Mouse (Mus musculus): Measurements from ENCODE around the gene Xxylt1.

Gene Xxylt1

GRCm38 (mm10) chr16:30940699-30941098 lies 140.5 kb downstream of the Xxylt1 start:
- DNase-seq: no peak

- no peak for DNase-seq
These were observed 141.3 kb downstream of the Xxylt1 start for GRCm38 (mm10) chr16:30939903-30940302.

DNA sequence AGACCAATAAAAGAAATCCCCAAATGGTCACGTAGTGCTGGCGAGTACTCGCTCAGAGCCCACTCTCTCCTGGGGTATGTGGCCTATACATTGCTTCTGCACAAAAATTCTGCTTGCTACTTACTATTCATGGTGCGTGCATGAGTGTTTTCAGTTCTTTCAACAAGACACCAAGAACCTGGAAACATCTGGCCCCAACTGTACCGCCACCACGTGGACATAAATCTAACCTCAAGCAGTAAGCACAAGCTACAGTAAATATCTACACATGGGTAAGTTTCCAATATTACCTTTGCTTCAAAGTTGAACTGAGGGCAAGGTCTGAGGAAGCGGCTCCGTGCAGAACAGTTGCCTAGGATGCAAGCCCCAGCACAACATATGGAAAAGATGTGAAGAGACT lies 142.0 kb downstream of the Xxylt1 start:
- DNase-seq: no peak

- no peak for DNase-seq
These were observed 142.6 kb downstream of the Xxylt1 start for GRCm38 (mm10) chr16:30938664-30939063.

- no peak for DNase-seq
These were observed 143.6 kb downstream of the Xxylt1 start for GRCm38 (mm10) chr16:30937665-30938064.

DNA sequence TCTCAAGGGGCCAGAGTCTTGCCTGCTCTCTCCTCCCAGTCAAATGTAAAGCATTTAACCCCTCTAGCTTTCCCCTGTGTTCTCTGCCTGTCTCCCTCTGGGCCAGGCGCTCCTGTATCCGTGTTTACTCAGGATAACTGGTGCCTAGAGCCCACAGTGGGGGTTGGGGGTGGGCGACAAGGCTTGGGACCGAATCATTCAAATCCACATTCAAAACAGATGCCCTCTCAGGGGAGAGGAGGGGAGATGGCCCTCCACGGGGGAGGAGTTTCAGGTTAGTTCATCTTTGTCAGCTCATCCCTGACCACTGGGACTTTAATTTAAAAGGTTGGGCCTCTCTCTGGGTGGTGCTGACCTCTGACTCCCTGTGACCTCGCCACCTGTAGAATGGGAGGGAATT lies 144.8 kb downstream of the Xxylt1 start:
- no peak for DNase-seq

DNA sequence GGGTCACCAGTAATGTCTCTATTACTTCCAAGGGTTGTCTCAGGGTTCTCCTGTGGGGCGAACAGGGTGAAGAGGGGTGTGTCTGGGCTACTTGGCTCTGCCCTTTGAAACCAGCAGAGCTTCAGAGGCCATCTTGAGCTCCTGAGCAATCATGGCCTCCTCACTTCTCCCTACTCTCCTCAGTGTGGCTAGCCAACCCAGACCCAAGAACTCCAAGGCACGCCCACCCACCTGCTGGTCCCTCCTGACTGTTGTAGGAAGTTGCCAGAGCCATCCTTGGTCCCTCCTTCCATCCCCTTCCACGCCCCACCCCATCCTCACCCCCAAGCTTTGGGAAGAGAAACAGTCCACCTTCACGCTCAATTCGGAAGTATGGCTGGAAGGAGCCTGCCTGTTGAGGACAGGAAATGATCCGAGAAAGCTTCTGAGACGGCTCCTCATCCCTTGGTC lies 145.2 kb downstream of the Xxylt1 start:
- no peak for DNase-seq

GRCm38 (mm10) chr16:30934967-30935690 lies 146.1 kb downstream of the Xxylt1 start:
- peak; percentile 23 for DNase-seq

GRCm38 (mm10) chr16:30934205-30934780 lies 146.9 kb downstream of the Xxylt1 start:
- no peak for DNase-seq

DNA sequence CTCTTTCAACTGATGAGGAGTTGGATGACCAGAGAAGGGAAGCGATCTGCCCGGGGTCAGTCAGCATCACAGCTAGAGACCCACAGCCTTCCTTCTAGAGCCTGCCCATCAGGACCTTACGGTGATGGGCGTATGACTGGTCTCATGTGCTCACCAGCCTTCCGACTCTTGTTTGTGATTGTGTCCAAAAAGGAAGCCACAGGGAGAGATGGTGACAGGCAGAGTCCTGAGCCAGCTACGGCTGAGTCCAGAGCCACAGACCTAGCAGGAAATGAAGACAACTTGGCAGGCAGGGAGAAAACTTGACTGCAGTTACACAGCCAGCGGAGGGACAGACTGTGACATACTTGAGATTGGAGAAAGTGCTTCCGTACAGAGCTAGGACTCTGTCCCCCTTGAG lies 147.9 kb downstream of the Xxylt1 start:
- DNase-seq: no peak

- no peak for DNase-seq
These were observed 148.4 kb downstream of the Xxylt1 start for GRCm38 (mm10) chr16:30932791-30933190.

- DNase-seq: peak; percentile 53
These were observed 149.0 kb downstream of the Xxylt1 start for GRCm38 (mm10) chr16:30932196-30932595.

DNA sequence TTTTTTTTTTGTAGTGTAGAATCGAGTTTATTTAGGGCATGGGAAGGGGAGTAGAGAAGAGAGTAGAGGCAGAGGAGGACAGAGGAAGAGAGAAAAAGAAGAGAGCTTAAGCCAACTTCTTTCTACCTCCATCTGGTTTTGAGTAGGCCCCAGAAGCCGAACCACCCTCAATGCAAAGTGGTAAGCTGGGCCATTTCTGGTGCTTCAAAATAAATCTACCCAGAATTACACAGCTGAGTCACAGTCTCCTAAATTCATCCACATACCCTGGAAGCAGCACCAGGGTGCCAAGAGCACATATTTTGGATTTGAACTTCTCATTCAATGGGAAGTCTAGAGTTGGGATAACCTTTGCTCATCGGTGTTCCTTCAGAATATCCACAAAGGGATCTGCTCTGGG lies 152.1 kb downstream of the Xxylt1 start:
- DNase-seq: peak; percentile 71

- DNase-seq: no peak
These were observed 153.0 kb downstream of the Xxylt1 start for GRCm38 (mm10) chr16:30928076-30928750.

GRCm38 (mm10) chr16:30925496-30925895 lies 155.7 kb downstream of the Xxylt1 start:
- no peak for DNase-seq

GRCm38 (mm10) chr16:30923899-30924298 lies 157.3 kb downstream of the Xxylt1 start:
- DNase-seq: no peak

DNA sequence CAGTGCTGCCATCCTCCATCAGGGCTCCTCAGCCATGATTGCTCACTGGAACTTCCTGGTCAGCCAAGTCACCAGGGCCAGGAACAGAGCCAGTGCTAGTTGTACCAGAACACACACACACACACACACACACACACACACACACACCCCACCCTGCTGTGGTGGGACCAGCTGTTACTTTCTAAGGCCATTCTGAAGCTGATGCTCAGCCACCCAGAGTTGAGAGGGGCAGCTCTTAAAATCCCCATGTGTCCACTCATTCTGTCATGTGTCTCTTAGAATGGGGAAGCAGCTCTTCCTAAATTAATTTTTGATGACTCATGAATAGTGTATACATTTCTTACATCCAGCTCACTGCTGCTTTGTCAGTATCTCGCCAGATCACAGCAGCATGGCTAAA lies 158.7 kb downstream of the Xxylt1 start:
- no peak for DNase-seq

GRCm38 (mm10) chr16:30918866-30919265 lies 162.4 kb downstream of the Xxylt1 start:
- DNase-seq: no peak

DNA sequence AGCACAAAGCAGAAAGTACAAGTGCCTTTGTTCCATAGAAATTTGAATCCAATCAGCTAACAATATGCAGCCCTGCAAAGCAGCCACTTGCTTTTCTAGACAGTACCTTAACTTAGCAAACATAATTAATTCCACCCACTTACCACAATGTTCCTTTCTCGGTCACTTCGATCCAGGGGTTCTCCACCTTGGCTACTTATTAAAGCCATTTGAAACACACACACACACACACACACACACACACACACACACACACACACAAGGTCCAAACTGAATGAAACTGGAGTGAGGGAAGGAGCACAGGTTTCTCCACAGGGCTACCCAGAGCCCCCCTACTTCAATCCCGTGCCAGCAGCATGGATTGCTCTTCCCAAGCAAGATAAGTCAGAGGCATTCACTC lies 164.3 kb downstream of the Xxylt1 start:
- no peak for DNase-seq

DNA sequence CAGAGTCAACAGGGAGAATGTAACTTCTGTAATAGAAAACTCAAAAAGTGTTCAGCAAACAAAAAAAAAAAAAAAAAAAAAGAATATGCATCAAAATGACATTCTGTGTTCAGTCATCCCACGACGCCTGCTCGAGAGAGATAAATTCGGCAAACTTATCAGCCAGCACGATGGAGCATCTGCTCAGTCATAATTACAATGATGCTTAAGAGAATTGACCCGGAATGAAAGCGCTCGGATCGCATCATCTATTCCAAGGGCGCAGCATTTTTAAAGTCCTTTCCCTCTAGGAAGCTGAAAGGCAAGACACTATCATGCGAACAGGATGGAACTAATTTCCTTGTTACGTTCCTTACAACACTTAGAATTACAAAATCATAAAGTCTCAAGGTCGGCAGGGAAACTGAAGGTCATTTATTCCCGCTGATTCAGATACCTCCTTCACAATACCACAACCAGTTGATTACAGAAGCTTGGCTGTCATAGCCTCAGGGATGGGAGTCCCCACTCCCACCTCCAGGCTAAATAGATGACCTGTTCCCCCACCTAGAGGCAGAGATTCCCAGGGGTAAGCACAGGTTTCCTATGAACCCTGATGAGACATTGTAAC lies 165.5 kb downstream of the Xxylt1 start:
- no peak for DNase-seq
